Mouse (Mus musculus) thymus, adult 2 months (tissue): ENCODE results near the gene Lrrc41.

ENCODE experiments used
- CTCF ChIP-seq: fragments of 200-500 bp; IDR thresholded peaks from 2 replicates; pipeline ENCODE4 v1.5.1; 2012; ENCODE audit warnings: mild to moderate bottlenecking, control low read depth, low read length, moderate library complexity, borderline replicate concordance; ENCODE audit not compliant: control insufficient read depth, poor library complexity, insufficient read depth; ENCODE audit errors: extremely low read depth
- POLR2A ChIP-seq: fragments of 200-500 bp; IDR thresholded peaks from 2 replicates; pipeline ENCODE4 v1.6.1; 2012; ENCODE audit warnings: mild to moderate bottlenecking, low read length, control low read depth, moderate library complexity; ENCODE audit not compliant: control insufficient read depth, poor library complexity, insufficient read depth; ENCODE audit errors: extremely low read depth

DNA sequence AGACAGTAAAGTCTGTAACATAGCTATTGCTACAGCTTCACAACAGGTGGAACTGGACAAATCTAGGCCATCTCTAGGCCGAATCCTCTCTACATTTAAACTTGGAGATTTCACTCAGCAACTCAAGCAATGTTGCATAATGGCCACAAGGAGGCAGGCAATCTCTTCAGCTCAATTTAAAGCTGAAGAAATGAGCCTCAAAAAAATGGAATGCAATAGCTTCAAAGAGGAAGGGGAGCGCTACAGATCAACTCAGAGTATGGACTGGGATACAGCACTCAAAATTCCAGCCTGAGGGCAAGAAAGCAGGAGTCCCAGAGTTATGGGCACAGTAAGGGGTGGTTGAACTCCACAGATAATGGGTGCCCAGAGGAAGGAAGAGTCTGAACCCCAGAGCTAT lies 59.9 kb downstream of the Lrrc41 start:
- TF ChIP-seq POLR2A (no peak), CTCF (no peak)
